Mouse (Mus musculus) lung, postnatal 0 days (tissue): Measurements from ENCODE around the gene Etv6.

ENCODE experiments used
- CTCF ChIP-seq: IDR thresholded peaks from 2 replicates; pipeline ENCODE4 v1.5.1; 2016; ENCODE audit warnings: antibody characterized with exemption, mild to moderate bottlenecking
- EP300 ChIP-seq: IDR thresholded peaks from 2 replicates; pipeline ENCODE4 v1.6.1; 2016; ENCODE audit warnings: antibody characterized with exemption, mild to moderate bottlenecking, control low read depth

GRCm38 (mm10) chr6:134066112-134066511 lies 30.6 kb downstream of the Etv6 start:
- TF ChIP-seq EP300 (no peak), CTCF (no peak)
